Mouse (Mus musculus) liver, postnatal 0 days (tissue): ENCODE measurements around the gene Gm26920. TPM values are rescaled to one million over a fixed set of nuclear protein-coding genes. Genes with fewer than 3 reads are reported as not detected.

Source experiments
- ATAC-seq: fragments of 200-750 bp; cut with Nextera tagmentation; 2 replicates; pipeline ENCODE4 v1.8.0; 2017; ENCODE audit warnings: mild to moderate bottlenecking, moderate library complexity
- DNase-seq: peaks from one replicate; pipeline ENCODE4 v3.0.0-alpha.2; 2016
- H3K27ac ChIP-seq: fragments of 300-500 bp; sonication (generic); 2 replicates; pipeline ENCODE4 v1.5.1; 2014; ENCODE audit warnings: antibody characterized with exemption, moderate library complexity, mild to moderate bottlenecking, low read depth
- H3K27me3 ChIP-seq: fragments of 300-500 bp; sonication (generic); 2 replicates; pipeline ENCODE4 v1.6.1; 2014; ENCODE audit warnings: low read length, control low read depth, mixed read lengths; ENCODE audit not compliant: insufficient read depth
- H3K36me3 ChIP-seq: fragments of 300-500 bp; sonication (generic); replicated peaks from 2 replicates; pipeline ENCODE4 v1.6.1; 2014; ENCODE audit warnings: mild to moderate bottlenecking, control low read depth, low read length, moderate library complexity, mixed read lengths; ENCODE audit not compliant: insufficient read depth
- H3K4me1 ChIP-seq: fragments of 300-500 bp; sonication (generic); 2 replicates; pipeline ENCODE4 v1.6.1; 2014; ENCODE audit warnings: antibody characterized with exemption, mild to moderate bottlenecking, control low read depth; ENCODE audit not compliant: insufficient read depth
- H3K4me2 ChIP-seq: fragments of 300-500 bp; sonication (generic); 2 replicates; pipeline ENCODE4 v1.6.1; 2014; ENCODE audit warnings: low read depth, mild to moderate bottlenecking, low read length, moderate library complexity, mixed read lengths
- H3K4me3 ChIP-seq: fragments of 300-500 bp; sonication (generic); 2 replicates; pipeline ENCODE4 v1.5.1; 2014; ENCODE audit warnings: low read depth, low read length
- H3K9ac ChIP-seq: fragments of 300-500 bp; sonication (generic); replicated peaks from 2 replicates; pipeline ENCODE4 v1.6.1; 2014; ENCODE audit warnings: mild to moderate bottlenecking, moderate library complexity
- H3K9me3 ChIP-seq: fragments of 300-500 bp; sonication (generic); 2 replicates; pipeline ENCODE4 v1.6.1; 2016; ENCODE audit warnings: mild to moderate bottlenecking, control low read depth, low read length, mixed read lengths
- CTCF ChIP-seq: sonication (generic); IDR thresholded peaks from 2 replicates; pipeline ENCODE4 v1.5.1; 2016; ENCODE audit warnings: antibody characterized with exemption, low read depth
- EP300 ChIP-seq: IDR thresholded peaks from 2 replicates; pipeline ENCODE4 v1.6.1; 2016; ENCODE audit warnings: antibody characterized with exemption, low read depth, mild to moderate bottlenecking
- WGBS: fragments of 180-500 bp; shearing (Covaris S2); extraction: QIAGEN DNeasy Blood & Tissue Kit; methylation state at CpG from one replicate; pipeline ENCODE4 v1.1.7; 2014; ENCODE audit not compliant: insufficient replicate concordance; 5-methylcytosine and 5-hydroxymethylcytosine counted together
- polyA plus RNA-seq: library from polyadenylated mRNA; unstranded; fragments of >200 nt; fragmentation: Nextera tagmentation; extraction: Ambion mirVana; gene quantifications from 2 replicates; pipeline ENCODE4 v1.2.1, GENCODE M21; 2015

Gene Gm26920
- polyA plus RNA-seq, 1 experiment from 2014 or later: not detected

GRCm38 (mm10) chr7:30064622-30065021 lies 25.6 kb downstream of the Gm26920 start:
- Histone ChIP-seq H3K27me3 (no peaks in the 10 kb centered on the region), H3K9me3 (no peaks in the 10 kb centered on the region), H3K4me1 (no peaks in the 10 kb centered on the region), H3K4me3 (no peak overlapping the region), H3K27ac (no peak overlapping the region), H3K36me3 (peaks cover 10% of the 10 kb centered on the region; the same call in 1 of the 2 replicates), H3K4me2 (no peak overlapping the region), H3K9ac (no peak overlapping the region)
- no peak for DNase-seq
- 75% methylated on average over 5 of the region's 5 CpGs for WGBS
- no peak for ATAC-seq
- TF ChIP-seq EP300 (no peak), CTCF (peak; percentile 31)

- WGBS: 82% methylated on average over 5 of the region's 5 CpGs
- ATAC-seq: no peak
- 0 out of 2 replicates have a peak, but pooled peaks cover 14% of the 10 kb centered on the region for H3K36me3 ChIP-seq
Measured at GRCm38 (mm10) chr7:30062478-30062877, 27.7 kb downstream of the Gm26920 start.

GRCm38 (mm10) chr7:30060341-30060740 lies 29.9 kb downstream of the Gm26920 start:
- Histone ChIP-seq H3K9ac (no peak overlapping the region), H3K36me3 (0 out of 2 replicates have a peak, but pooled peaks cover 14% of the 10 kb centered on the region), H3K4me1 (no peaks in the 10 kb centered on the region), H3K9me3 (no peaks in the 10 kb centered on the region), H3K4me2 (no peak overlapping the region), H3K27me3 (no peaks in the 10 kb centered on the region), H3K4me3 (no peak overlapping the region), H3K27ac (no peak overlapping the region)
- TF ChIP-seq EP300: no peak
- 85% methylated on average over 6 of the region's 6 CpGs for WGBS
- no peak for ATAC-seq
- no peak for DNase-seq

More at GRCm38 (mm10) chr7:30062478-30062877, 27.7 kb downstream of the Gm26920 start:
- peak; percentile 63 for TF ChIP-seq CTCF
- TF ChIP-seq EP300: no peak
- DNase-seq: peak; percentile 39
- Histone ChIP-seq H3K27me3 (no peaks in the 10 kb centered on the region), H3K27ac (no peak overlapping the region), H3K4me1 (no peaks in the 10 kb centered on the region), H3K9me3 (no peaks in the 10 kb centered on the region), H3K9ac (no peak overlapping the region), H3K4me3 (no peak overlapping the region), H3K4me2 (no peak overlapping the region)

DNA sequence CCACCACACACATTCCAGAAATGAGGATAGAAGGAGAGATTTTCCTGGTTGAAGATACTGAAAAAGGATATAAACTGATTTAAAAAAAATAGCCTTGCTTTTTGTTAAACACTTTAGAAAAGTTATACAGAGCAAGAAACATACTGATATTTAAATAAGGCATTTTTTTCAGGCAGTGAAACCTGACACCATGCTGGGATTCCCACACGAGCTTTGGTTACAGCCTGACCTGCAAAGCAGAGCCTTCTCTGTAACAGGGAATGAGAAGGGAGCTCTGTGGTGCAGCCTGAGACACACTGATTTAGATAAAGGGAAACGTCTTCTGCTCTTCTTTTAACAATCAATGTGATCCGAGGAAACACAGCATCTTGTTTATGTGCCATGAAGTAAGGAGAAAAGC lies 36.6 kb downstream of the Gm26920 start:
- no peak overlapping the region for H3K9ac ChIP-seq
- 21% methylated on average over 3 of the region's 3 CpGs for WGBS
- no peak overlapping the region for H3K4me2 ChIP-seq
- no peak overlapping the region for H3K27ac ChIP-seq
- H3K9me3 ChIP-seq: no peaks in the 10 kb centered on the region
- H3K4me3 ChIP-seq: no peak overlapping the region
- no peaks in the 10 kb centered on the region for H3K27me3 ChIP-seq
- TF ChIP-seq CTCF (no peak), EP300 (no peak)
- H3K36me3 ChIP-seq: no peaks in the 10 kb centered on the region
- ATAC-seq (no peak), DNase-seq (no peak)
- H3K4me1 ChIP-seq: peaks cover 7% of the 10 kb centered on the region

- Histone ChIP-seq H3K4me2 (peak within 1 kb of the TSS; percentile 98), H3K27ac (no peak within 1 kb of the TSS), H3K27me3 (no peaks in the 10 kb centered on the region), H3K9me3 (no peaks in the 10 kb centered on the region), H3K4me1 (peaks cover 7% of the 10 kb centered on the region), H3K36me3 (no peaks in the 10 kb centered on the region), H3K9ac (peak within 1 kb of the TSS; percentile 60), H3K4me3 (peak within 1 kb of the TSS; percentile 73)
- under 1% methylated on average over 40 of the region's 40 CpGs for WGBS
- no peak for TF ChIP-seq CTCF
- TF ChIP-seq EP300: no peak
- DNase-seq (peak; percentile 90), ATAC-seq (peak; percentile 100)
Measured at GRCm38 (mm10) chr7:30050882-30051548, 39.2 kb downstream of the Gm26920 start, which contains the start of gene Zfp14. Gene Zfp14, minus strand, starts transcription at chr7:30051380.

- 86% methylated on average over 4 of the region's 4 CpGs for WGBS
- H3K4me2 ChIP-seq: no peak overlapping the region
- peaks cover 7% of the 10 kb centered on the region for H3K4me1 ChIP-seq
- H3K9ac ChIP-seq: no peak overlapping the region
- H3K9me3 ChIP-seq: no peaks in the 10 kb centered on the region
- DNase-seq: no peak
- no peak for ATAC-seq
- no peak overlapping the region for H3K4me3 ChIP-seq
- TF ChIP-seq EP300: no peak
- TF ChIP-seq CTCF: no peak
- H3K27me3 ChIP-seq: no peaks in the 10 kb centered on the region
- no peaks in the 10 kb centered on the region for H3K36me3 ChIP-seq
- H3K27ac ChIP-seq: no peak overlapping the region
Measured at GRCm38 (mm10) chr7:30048126-30048525, 42.1 kb downstream of the Gm26920 start.
